Mouse (Mus musculus) skeletal muscle tissue, adult 2 months (tissue): ENCODE results near the gene Fgf16.

Experiments
- DNase-seq: peaks from one replicate; pipeline ENCODE4 v3.0.0-alpha.2; 2012; ENCODE audit warnings: low read depth, low spot score

Fgf16 gene

DNA sequence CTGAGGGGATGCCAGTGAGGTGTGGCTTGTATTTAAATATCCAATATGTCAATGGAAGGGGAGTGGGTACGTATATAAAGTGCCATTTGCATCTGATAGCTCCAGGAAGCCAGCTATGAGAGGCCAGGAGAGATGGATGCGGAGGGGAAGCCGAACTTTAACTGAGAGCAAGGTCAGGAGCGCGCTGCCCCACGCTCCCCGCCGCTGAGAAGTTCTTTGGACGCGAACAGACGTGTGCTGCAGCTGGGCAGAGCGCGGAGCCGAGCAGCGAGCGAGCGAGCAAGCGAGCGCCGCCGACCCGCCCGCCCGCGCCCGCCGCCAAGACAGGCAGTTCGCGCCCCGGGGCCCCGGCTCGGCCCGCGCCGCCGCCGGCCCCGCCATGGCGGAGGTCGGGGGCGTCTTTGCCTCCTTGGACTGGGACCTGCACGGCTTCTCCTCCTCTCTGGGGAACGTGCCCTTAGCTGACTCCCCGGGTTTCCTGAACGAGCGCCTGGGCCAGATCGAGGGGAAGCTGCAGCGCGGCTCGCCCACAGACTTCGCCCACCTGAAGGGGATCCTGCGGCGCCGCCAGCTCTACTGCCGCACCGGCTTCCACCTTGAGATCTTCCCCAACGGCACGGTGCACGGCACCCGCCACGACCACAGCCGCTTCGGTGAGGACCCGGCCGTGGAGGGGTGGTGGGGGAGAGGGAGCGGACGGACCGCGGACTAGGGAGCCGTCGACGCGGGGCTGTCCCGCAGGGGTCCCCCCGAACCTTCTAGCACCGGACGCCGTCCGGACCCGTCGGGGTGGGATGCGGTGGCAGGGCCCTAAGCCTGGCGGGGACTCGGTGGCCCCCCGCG lies at the start of gene Fgf16:
Fgf16 (plus strand) TSS at position 118 of the 843 bp plus-strand sequence.
- no peak for DNase-seq

DNA sequence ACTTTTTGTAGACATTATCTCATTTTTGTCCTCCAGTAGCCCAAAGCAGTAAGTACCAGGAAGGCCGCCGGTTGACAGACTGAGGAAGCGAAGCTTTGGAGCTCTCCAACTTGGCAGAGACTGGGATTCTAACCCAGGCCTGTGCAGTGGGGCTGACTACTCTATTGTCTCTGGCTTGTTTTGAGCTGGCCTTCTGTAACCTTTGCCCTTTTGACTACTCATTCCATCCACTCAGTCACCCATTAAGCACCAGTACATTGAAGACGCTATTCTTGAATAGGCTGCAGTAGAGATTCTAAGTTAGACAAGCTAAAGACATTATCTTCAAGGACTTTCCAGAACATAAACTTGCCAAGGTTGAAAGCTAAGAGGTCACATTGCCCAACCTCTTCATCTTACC lies 49.3 kb upstream of the Fgf16 start:
- DNase-seq: no peak

DNA sequence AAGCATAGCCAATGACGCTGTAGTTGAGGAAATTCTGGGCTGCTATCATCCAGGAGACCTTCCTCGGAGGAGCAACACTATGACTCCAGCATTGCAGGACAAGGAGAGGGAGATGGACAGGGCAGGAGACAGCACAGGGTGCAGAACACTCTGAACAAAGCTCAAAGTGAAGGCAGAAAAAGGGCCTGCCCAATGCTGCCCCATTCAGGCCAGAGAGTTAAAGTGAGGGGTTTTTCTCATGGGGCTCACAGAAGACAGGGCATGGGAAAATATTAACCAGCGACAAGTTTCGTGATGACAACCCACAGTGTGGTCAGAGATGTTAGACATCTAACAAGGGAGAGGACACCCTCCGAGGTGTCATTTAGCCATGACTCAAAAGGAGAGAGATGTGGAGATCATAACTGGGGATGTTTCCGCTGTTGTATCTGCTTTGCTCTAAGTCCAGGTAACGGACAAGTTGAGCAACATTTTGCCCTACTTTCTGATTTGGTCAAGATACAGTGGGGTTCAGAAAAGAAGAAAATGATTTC lies 48.2 kb upstream of the Fgf16 start:
- DNase-seq: no peak

DNA sequence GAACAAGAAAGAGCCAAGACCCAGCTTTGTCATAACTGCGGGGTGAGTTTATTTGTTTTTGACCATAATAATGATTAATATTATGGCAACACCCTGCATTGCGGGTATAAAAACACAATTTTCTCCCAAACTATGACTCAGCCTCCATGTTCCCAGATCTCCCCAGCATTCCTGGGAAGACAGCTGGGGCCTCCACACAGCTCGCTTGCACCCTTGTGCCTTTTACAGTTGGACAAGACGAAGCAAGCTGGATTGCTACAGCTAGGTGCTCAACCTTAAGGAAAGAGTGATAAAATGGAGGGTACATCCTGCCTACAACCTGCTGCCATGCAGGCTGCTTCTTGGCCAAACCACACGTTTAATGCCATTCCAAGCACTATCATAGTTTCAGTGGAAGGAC lies 45.7 kb upstream of the Fgf16 start:
- DNase-seq: peak; percentile 6

DNA sequence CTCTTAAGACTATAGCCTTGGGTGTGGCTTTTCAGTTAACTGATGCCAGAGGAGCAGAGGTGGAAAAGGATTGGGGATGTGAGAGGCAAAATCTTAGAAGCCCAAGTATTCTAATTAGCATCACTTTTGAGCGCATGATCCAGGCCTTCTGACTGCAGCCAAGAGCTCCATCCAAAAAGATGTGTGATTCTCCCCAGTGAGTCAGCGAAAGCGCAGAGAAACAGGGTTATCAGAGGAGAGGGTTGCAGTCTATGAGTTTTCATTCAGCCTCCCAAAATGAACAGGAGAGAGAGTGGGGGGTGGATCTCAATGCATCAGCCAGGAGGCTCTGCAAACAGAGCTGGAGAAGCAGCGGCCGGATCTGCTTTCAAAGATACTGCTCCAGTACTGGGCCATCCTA lies 45.1 kb upstream of the Fgf16 start:
- DNase-seq: peak; percentile 13

DNA sequence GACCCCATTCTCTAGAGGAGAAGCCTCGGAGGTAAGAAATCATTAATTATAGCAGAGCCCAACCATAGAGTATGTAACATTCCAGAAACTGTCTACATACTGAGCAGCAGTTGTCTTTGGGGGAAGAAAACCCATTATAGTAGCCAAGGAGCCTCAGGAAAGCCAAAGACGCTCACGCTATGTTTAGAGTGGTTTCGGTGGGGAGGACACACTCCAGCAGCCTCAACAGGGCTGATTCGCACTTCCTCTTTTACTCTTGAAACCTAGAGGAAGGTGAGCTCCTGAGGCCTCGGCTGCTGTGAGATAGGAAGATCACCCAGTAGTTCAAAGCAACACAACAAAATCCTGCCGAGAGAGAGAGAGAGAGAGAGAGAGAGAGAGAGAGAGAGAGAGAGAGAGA lies 39.9 kb upstream of the Fgf16 start:
- DNase-seq: no peak

DNA sequence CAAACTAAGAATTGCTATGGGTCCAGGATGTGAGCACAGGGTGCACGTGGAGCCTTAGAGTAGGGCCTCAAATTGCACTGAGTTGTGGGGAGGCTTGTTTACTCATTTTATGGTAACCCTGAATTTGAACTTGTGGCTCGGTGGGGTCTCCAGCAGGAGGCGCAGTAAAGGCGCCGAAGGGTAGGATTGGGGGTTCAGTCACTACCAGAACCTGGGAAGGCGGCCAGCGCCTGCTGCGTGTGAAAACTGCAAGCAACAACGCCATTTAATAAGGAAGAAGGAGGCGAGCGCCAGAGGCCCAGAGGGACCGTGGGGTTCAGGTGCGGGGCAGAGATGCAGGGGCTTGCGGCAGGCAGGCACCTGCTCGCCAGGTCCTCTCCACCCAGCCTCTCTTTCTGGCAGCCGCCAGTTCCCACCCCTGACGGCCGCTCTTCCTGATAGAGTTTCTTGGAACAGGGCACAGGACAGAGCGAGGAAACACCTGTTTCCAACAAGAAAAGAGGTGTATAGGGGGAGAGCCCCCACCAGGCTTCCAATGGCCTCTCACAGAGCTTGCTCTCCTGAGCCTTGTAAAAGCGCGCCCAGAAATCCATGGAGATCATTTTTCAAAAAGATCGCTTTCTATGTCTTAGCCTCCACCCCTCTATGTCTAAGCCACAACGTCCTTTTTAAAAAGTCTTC lies 1.1 kb upstream of the Fgf16 start:
- DNase-seq: no peak

DNA sequence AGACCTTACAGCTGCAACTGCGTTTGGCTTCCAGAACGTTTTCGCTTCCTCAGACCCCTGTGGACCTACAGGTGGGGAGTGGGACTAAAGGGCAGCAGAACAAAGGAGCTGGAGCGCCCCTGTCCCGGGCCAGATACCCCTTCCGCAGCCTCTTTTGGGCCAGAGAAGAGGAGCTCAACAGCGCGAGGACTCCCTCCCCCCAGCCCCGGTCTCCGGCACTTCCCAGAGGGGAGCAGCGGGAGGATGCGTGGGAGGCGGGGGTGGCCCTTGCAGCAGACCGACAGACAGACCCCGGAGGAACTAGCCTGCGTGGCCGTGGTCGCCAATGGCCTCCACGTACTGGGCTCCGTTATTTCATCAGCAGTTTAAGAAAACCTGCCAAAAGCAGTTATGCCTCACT lies 467 bp upstream of the Fgf16 start:
- DNase-seq: no peak

DNA sequence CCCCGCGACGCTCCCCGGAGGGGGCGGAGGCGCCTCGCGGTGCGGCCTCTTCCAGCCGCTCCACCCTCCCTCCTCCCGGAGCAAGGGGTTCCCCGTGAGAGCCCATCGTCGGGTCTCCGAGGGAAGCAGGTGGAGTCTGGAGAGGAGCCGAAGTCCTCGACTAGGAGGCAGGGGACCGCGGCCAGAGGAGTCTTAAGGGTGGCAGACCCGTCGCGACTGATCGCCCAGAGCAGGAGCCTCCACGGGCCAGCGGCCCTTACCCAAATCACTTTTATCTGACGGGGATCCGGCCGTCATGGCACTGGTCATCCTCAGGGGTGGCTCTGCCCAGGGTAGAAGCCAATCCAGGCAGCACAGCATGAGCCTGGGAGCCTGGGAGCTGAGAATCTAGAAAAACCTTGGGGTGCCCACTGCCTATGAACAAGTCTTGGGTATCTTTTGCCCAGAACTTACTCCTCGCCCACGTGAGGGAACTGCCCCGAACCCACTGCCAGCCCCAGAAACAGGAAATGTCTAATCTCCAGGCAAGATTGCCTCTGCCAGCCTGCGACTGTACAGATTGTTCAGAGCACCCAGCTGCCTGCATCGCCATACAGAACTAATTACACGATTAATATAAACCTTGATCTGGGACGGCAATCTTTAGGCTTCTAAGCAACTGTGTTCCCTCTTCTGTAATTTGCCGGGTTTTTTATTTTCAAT lies 1.1 kb downstream of the Fgf16 start:
- no peak for DNase-seq

DNA sequence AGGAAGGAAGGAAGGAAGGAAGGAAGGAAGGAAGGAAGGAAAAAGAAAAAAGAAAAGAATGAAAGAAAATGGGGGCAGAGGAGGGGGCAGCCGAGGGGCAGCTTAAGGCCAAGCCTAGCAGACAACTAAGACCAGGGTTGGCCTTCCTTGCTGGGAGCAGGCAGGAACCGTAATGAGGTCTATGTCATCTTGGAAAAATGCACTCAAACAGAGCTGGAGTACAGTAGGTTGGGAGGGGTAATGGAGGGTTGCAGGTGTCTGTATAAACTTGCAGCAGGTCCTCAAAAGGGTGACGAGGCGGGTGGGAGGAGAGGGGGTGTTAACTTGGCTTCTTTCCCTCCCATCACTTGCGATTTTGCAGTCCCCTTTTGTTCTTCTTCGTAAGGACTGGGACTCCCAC lies 1.9 kb downstream of the Fgf16 start:
- no peak for DNase-seq

DNA sequence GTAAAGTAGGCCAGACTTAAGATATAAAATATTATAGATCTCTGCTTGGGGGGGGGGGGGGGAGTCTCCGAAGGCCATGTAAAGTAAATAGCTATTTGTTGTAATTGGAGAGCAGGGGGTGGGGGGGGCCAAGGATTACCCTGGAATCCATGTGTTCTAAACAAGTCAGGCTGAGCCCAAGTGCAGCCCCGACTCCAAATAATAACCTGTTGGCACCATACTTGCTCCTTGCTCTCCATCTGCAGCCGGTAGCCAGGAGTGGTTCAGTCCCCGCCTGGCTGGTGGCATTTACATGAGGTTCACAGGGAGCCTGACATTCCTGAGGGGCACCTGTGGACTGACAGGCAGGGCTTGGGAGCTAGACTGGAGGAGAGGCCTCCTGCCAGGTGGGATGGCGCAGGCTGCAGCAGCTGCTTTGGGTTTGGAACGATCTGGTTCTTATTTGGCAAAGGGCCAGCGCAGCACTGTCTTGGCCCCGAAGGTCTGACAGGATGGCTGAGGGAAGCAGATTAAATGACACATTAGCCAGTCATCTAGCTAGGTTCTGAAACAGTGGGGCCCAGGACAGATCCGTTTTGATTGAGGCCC lies 3.2 kb downstream of the Fgf16 start:
- no peak for DNase-seq

DNA sequence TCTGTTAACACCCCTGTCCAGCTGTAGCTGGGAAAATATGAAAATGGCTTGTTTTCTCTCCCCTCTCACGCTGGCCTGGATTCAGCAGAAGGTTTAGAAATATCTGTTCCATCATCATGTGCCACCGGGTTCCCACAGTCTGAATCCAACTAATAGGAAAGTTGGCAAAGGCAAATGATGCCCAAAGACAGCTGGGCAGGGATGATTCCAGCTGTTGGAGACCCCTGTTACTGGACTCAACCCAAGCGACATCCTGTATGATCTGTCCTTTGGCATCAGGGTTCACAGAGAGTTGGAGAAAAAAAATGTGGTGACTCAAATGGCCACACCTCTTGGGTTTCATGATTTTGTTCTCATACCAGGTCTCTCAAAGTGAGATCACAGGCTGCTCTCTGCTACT lies 3.9 kb downstream of the Fgf16 start:
- no peak for DNase-seq

DNA sequence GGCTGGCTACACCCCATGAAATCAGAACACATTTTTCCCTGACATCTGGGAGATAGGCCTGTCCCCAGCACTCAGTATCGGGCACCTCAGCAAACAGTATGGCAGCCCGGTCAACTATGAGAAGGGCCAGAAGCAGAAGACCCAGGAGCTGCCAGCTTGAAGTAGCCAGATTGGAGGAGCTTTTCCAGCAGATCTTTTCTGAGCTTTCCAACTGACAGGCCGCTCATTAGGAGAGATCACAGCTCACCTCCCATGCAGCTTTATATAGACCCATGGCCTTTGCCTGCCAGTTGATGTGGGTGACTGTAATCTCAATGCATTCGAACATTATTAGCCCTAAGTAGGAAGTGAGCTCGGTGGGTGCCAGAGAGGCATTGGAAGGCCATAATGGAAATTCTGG lies 9.2 kb downstream of the Fgf16 start:
- DNase-seq: no peak

DNA sequence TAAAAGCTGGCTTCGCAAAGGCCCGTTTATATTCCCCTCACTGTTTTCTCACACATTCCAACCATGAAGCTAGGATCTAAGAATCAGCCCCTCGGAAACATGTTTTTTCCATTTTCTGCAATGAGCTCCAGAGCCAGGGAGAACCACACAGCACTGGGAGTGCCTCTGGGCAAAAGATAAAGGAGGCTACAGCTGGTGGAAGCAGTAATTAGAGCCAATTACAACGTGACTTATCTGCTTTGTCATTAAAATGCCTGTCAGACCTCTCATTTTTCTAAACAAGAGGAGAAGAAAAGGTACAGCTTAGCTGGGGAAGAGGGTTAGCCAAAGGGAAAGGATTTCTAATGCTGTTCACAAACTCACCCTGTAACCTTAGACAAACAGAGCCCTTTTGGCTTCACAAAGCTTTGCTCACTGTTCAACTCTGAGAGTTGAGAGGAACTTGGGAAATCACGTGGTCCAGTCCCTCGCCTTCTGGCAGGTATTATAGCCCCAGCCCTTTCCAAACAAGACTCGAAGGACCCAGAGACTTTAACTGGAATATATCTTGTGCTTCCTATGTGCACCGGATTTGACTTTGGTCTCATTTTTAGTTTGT lies 30.8 kb downstream of the Fgf16 start:
- no peak for DNase-seq

DNA sequence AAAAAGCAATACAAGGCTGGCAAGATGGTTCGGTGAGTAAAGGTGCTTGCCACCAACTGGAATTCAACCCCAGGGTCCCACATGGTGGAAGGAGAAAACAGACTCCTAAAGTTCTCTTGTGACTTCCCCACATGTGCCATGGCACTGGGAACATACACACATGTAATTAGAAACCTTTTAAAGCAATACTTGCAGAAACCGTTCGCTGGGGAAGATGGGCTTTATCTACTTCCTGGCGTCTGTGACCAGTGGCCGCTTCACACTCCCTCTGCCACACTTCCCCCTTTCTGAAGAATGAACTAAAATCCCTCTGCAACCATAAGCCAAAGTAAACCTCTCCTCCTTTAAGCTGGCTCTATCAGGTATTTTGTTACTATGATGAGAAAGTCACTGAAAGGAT lies 60.4 kb downstream of the Fgf16 start:
- no peak for DNase-seq
